ENCODE assay signal across 11 mouse cellular contexts in the genomic region with DNA sequence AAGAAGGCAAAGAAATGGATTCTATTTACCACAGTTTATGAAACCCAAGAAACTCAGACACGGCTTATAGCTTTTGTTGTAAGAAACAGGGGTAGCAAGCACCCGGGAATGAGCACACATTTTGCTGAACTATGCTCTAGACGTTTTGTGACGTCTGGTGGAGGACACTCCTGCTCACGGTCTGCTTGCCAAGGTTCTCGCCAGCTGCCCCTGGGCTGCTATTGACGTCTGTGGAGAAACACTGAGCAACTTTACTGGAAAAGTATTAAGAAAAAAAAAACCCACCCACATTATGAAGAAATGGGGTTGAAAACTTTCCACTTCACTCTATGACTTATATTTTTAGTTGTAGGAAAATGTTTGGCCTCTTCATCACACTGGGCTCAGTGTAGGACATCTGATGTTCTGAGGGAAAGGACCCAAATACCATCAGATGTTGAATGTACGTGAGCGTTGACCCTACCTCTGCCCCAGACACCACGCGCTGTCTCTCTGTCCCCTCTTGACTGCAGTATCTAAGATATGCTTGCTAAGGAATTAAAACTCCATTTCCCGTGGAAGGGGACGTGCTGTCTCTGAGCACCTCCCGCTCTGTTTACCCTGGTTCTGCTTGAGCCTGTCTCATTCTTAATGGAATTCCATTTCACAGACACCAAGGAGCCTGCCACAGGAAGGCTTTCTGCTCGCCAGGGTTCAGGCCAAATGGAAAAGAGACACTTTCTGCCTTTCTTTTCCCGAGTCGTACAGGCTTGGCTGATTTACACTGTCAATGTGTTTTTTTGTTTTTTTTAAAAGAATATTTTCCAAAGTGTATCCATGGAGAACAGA. TPM values are rescaled to one million over a fixed set of nuclear protein-coding genes. Genes with fewer than 3 reads are reported as not detected.
DNase-seq lines count a peak whose midpoint lies in the region; ATAC-seq lines count a peak whose summit lies in the region.
"Had no signal": no experiment of that assay in that cellular context is flagged by ENCODE, and none has a peak within 500 bp of the region (broad histone marks: within the 10 kb centered on the region; RNA-seq: fewer than 3 reads in every experiment).

No protein-coding gene starts in this region.

- H3K4me1 ChIP-seq in kidney, embryonic 16.5 days (ENCODE audit: insufficient read depth, low read length), result peaks cover 12% of the 10 kb centered on the region
- H3K4me1 ChIP-seq: midbrain, embryonic 15.5 days had no signal

- H3K27ac ChIP-seq in kidney, embryonic 16.5 days (ENCODE audit: low read length), result peak overlapping the region; percentile 4
- H3K27ac ChIP-seq: midbrain, embryonic 15.5 days had no signal

- no peak overlapping the region for H3K4me2 ChIP-seq in kidney, embryonic 16.5 days (replicated peaks; ENCODE audit: low read depth, low read length)
- H3K4me2 ChIP-seq: liver, embryonic 11.5 days; midbrain, embryonic 15.5 days had no signal

- H3K9ac ChIP-seq in kidney, embryonic 16.5 days (replicated peaks; ENCODE audit: low read length), result no peak overlapping the region
- H3K9ac ChIP-seq: midbrain, embryonic 15.5 days had no signal

- 0 out of 2 replicates have a peak, but pooled peaks have one; percentile 42 for ATAC-seq in kidney, embryonic 16.5 days (ENCODE audit: low FRiP score, low TSS enrichment)
- ATAC-seq: midbrain, embryonic 15.5 days had no signal

- H3K4me3 ChIP-seq in kidney, embryonic 16.5 days (ENCODE audit: low read length), result no peak overlapping the region
- H3K4me3 ChIP-seq: midbrain, embryonic 15.5 days had no signal

- DNase-seq in adrenal gland, adult 8-10 months, result peak; percentile 24
- DNase-seq in adrenal gland, postnatal 4 days (ENCODE audit: low spot score in 2 of 2), result no peak
- no peak for DNase-seq in kidney, adult 18-20 months
- peak; percentile 55 for DNase-seq in heart, postnatal 25 days (ENCODE audit: low spot score)
- DNase-seq in lung, postnatal 4 days, result peak; percentile 29 to 77
- DNase-seq in right cerebral cortex, adult 2 months (ENCODE audit: low spot score in 2 of 2), result no peak
- no peak for DNase-seq in thymus, postnatal 25 days
- DNase-seq: cerebellum, adult 9-11 months had no signal

- no peaks in the 10 kb centered on the region for H3K36me3 ChIP-seq in kidney, embryonic 16.5 days (ENCODE audit: insufficient read depth, low read length)
- H3K36me3 ChIP-seq: midbrain, embryonic 15.5 days had no signal

- 45% methylated on average over 17 of the region's 17 CpGs for WGBS in kidney, embryonic 16.5 days

- no peaks in the 10 kb centered on the region for H3K27me3 ChIP-seq in kidney, embryonic 16.5 days (ENCODE audit: insufficient read depth, low read length)
- H3K27me3 ChIP-seq: midbrain, embryonic 15.5 days had no signal

- intact Hi-C loops in heart, postnatal 25 days (cut with DNase I), result no loop called here

- H3K9me3 ChIP-seq in kidney, embryonic 16.5 days (ENCODE audit: low read length), result no peaks in the 10 kb centered on the region
- H3K9me3 ChIP-seq: midbrain, embryonic 15.5 days had no signal

RNA-seq across cellular contexts. Expression of gene Spata18, which starts 50.1 kb away (rescaled TPM):
- not detected for total RNA-seq in adrenal gland, adult 8-10 months (2022)
- under 1 TPM; 0.25 to 0.28 TPM for total RNA-seq in adrenal gland, postnatal 4 days (2021)
- 0.20 and 0.31 TPM in 2 replicates for polyA plus RNA-seq in kidney, embryonic 16.5 days (2015; fragmentation: Nextera tagmentation; extraction: Ambion mirVana)
- under 1 TPM; 0.42 to 0.59 TPM for total RNA-seq in heart, postnatal 25 days (2021)
- polyA plus RNA-seq: liver, embryonic 11.5 days had no signal

RNA-seq across cellular contexts. Expression of gene Sgcb, which starts 53.7 kb away (rescaled TPM):
- 10 to 100 TPM; 23.3 to 30.5 (median 24.9) TPM for total RNA-seq in adrenal gland, adult 8-10 months (2022)
- 10 to 100 TPM; 26.8 to 29.7 TPM for total RNA-seq in adrenal gland, postnatal 4 days (2021)
- 24.9 and 25.5 TPM in 2 replicates for polyA plus RNA-seq in kidney, embryonic 16.5 days (2015; fragmentation: Nextera tagmentation; extraction: Ambion mirVana)
- total RNA-seq in heart, postnatal 25 days (2021), result 10 to 100 TPM; 88.1 to 93.4 TPM

Comparison
In these comparisons a context has a peak if more than half of its experiments do, and no peak if none do; other contexts are left out.
1. DNase-seq: peak in adrenal gland, adult 8-10 months (single experiment), heart, postnatal 25 days (single experiment) and lung, postnatal 4 days (2 of 2); none in adrenal gland, postnatal 4 days (0 of 2), kidney, adult 18-20 months (single experiment), right cerebral cortex, adult 2 months (0 of 2) and thymus, postnatal 25 days (single experiment).